Comparison of ENCODE assay signal across 30 mouse cellular contexts in genomic region chr7:4167098-4167497, GRCm38 (mm10). TPM values are rescaled to one million over a fixed set of nuclear protein-coding genes. Genes with fewer than 3 reads are reported as not detected.
DNase-seq lines count a peak whose midpoint lies in the region; ATAC-seq and TF ChIP-seq lines count a peak whose summit lies in the region.
"Had no signal": no experiment of that assay in that cellular context is flagged by ENCODE, and none has a peak within 500 bp of the region (broad histone marks: within the 10 kb centered on the region; RNA-seq: fewer than 3 reads in every experiment).

No protein-coding gene starts in this region.

- H3K27me3 ChIP-seq in kidney, adult 2 months (replicated peaks; ENCODE audit: control insufficient read depth, insufficient read depth, low read length): no peaks in the 10 kb centered on the region
- H3K27me3 ChIP-seq in intestine, embryonic 14.5 days (replicated peaks; ENCODE audit: control insufficient read depth, insufficient read depth, low read length): no peaks in the 10 kb centered on the region
- H3K27me3 ChIP-seq in stomach, postnatal 0 days (ENCODE audit: control insufficient read depth, insufficient read depth, low read length): no peaks in the 10 kb centered on the region
- H3K27me3 ChIP-seq in heart, embryonic 12.5 days (replicated peaks): no peaks in the 10 kb centered on the region
- H3K27me3 ChIP-seq: embryonic facial prominence, embryonic 15.5 days; forebrain, embryonic 12.5 days; neural tube, embryonic 13.5 days had no signal

- H3K27ac ChIP-seq in kidney, adult 2 months (ENCODE audit: insufficient read depth, low read depth, low read length): no peak overlapping the region; the same call in 1 of the 2 replicates
- no peak overlapping the region for H3K27ac ChIP-seq in intestine, embryonic 14.5 days (ENCODE audit: low read depth)
- H3K27ac ChIP-seq in stomach, postnatal 0 days (replicated peaks): peak overlapping the region; percentile 45
- no peak overlapping the region for H3K27ac ChIP-seq in heart, embryonic 12.5 days (ENCODE audit: poor library complexity, severe bottlenecking)
- H3K27ac ChIP-seq: embryonic facial prominence, embryonic 10.5 days; embryonic facial prominence, embryonic 15.5 days; forebrain, embryonic 12.5 days; heart, embryonic 10.5 days; hindbrain, embryonic 13.5 days; kidney, postnatal 0 days; liver, embryonic 14.5 days; midbrain, embryonic 12.5 days; neural tube, embryonic 13.5 days had no signal

- H3K4me1 ChIP-seq in kidney, adult 2 months (ENCODE audit: control insufficient read depth, insufficient read depth, low read length): peaks cover 11% of the 10 kb centered on the region
- H3K4me1 ChIP-seq in intestine, embryonic 14.5 days (replicated peaks; ENCODE audit: control insufficient read depth, insufficient read depth, low read length): peaks cover 13% of the 10 kb centered on the region
- H3K4me1 ChIP-seq in stomach, postnatal 0 days (replicated peaks; ENCODE audit: control insufficient read depth, insufficient read depth): 0 out of 2 replicates have a peak, but pooled peaks cover 2% of the 10 kb centered on the region
- peaks cover 16% of the 10 kb centered on the region for H3K4me1 ChIP-seq in heart, embryonic 12.5 days (replicated peaks)

- TF ChIP-seq CTCF in kidney, adult 2 months (conservative IDR thresholded peaks at IDR 0.05; ENCODE audit: insufficient read depth, insufficient read length, low read depth, low read length): no peak
- no peak for TF ChIP-seq CTCF in stomach, postnatal 0 days (IDR thresholded peaks at IDR 0.05; ENCODE audit: low read depth)

- no peak overlapping the region for H3K4me3 ChIP-seq in kidney, adult 2 months (ENCODE audit: insufficient read depth, low read depth, low read length)
- H3K4me3 ChIP-seq in intestine, embryonic 14.5 days (ENCODE audit: low read depth, low read length): no peak overlapping the region
- H3K4me3 ChIP-seq in stomach, postnatal 0 days (ENCODE audit: low read depth, low read length): no peak overlapping the region
- no peak overlapping the region for H3K4me3 ChIP-seq in heart, embryonic 12.5 days
- H3K4me3 ChIP-seq: embryonic facial prominence, embryonic 10.5 days; embryonic facial prominence, embryonic 15.5 days; forebrain, embryonic 12.5 days; heart, embryonic 10.5 days; hindbrain, embryonic 13.5 days; midbrain, embryonic 12.5 days; neural tube, embryonic 13.5 days had no signal

- no peak for TF ChIP-seq POLR2A in kidney, adult 2 months (IDR thresholded peaks at IDR 0.05; ENCODE audit: low read depth, low read length)

- no peaks in the 10 kb centered on the region for H3K9me3 ChIP-seq in intestine, embryonic 14.5 days (ENCODE audit: control insufficient read depth, low read length)
- no peaks in the 10 kb centered on the region for H3K9me3 ChIP-seq in stomach, postnatal 0 days (ENCODE audit: control insufficient read depth, low read length)
- H3K9me3 ChIP-seq in heart, embryonic 12.5 days (replicated peaks): no peaks in the 10 kb centered on the region; the same call in 1 of the 2 replicates
- H3K9me3 ChIP-seq: embryonic facial prominence, embryonic 10.5 days; embryonic facial prominence, embryonic 15.5 days; forebrain, embryonic 12.5 days; G1E; heart, embryonic 10.5 days; hindbrain, embryonic 13.5 days; midbrain, embryonic 12.5 days; neural tube, embryonic 13.5 days had no signal

- DNase-seq in adrenal gland, adult 2 months: peak; percentile 57
- DNase-seq in adrenal gland, postnatal 4 days (ENCODE audit: low spot score in 2 of 2): no peak
- DNase-seq in kidney, postnatal 14 days: peak; percentile 10
- no peak for DNase-seq in kidney, adult 2 months
- DNase-seq in intestine, embryonic 14.5 days (ENCODE audit: low spot score): no peak
- DNase-seq in stomach, postnatal 0 days (ENCODE audit: low spot score): no peak
- DNase-seq: cerebellum, adult 18-20 months; cerebellum, postnatal 25 days; gastrocnemius, postnatal 10 days; heart, postnatal 4 days; kidney, adult 8-10 months; liver; lung, adult 2 months; lung, postnatal 14 days; right cerebral cortex, adult 18-20 months; right cerebral cortex, postnatal 4 days; thymus, postnatal 14 days had no signal

- H3K36me3 ChIP-seq in kidney, adult 2 months (ENCODE audit: control insufficient read depth, insufficient read depth, low read length): no peaks in the 10 kb centered on the region
- no peaks in the 10 kb centered on the region for H3K36me3 ChIP-seq in intestine, embryonic 14.5 days (ENCODE audit: control insufficient read depth, insufficient read depth, low read length)
- no peaks in the 10 kb centered on the region for H3K36me3 ChIP-seq in stomach, postnatal 0 days (ENCODE audit: control insufficient read depth, insufficient read depth, low read length)
- H3K36me3 ChIP-seq in heart, embryonic 12.5 days: no peaks in the 10 kb centered on the region
- H3K36me3 ChIP-seq: embryonic facial prominence, embryonic 10.5 days; embryonic facial prominence, embryonic 15.5 days; forebrain, embryonic 12.5 days; G1E; heart, embryonic 10.5 days; hindbrain, embryonic 13.5 days; midbrain, embryonic 12.5 days; neural tube, embryonic 13.5 days had no signal

- no peak for TF ChIP-seq EP300 in stomach, postnatal 0 days (optimal IDR thresholded peaks at IDR 0.05)

- no peak overlapping the region for H3K4me2 ChIP-seq in intestine, embryonic 14.5 days (ENCODE audit: low read length)
- H3K4me2 ChIP-seq in stomach, postnatal 0 days (replicated peaks; ENCODE audit: low read depth): no peak overlapping the region
- H3K4me2 ChIP-seq in heart, embryonic 12.5 days: no peak overlapping the region
- H3K4me2 ChIP-seq: embryonic facial prominence, embryonic 15.5 days; forebrain, embryonic 12.5 days; hindbrain, embryonic 13.5 days; midbrain, embryonic 12.5 days; neural tube, embryonic 13.5 days had no signal

- H3K9ac ChIP-seq in intestine, embryonic 14.5 days (ENCODE audit: low read length): no peak overlapping the region
- no peak overlapping the region for H3K9ac ChIP-seq in stomach, postnatal 0 days (ENCODE audit: low read length)
- H3K9ac ChIP-seq in heart, embryonic 12.5 days: no peak overlapping the region
- H3K9ac ChIP-seq: embryonic facial prominence, embryonic 15.5 days; forebrain, embryonic 12.5 days; hindbrain, embryonic 13.5 days; liver, embryonic 14.5 days; midbrain, embryonic 12.5 days; neural tube, embryonic 13.5 days had no signal

- 0 out of 2 replicates have a peak, but pooled peaks have one; percentile 12 for ATAC-seq in intestine, embryonic 14.5 days (replicated peaks; ENCODE audit: low FRiP score, low TSS enrichment, low read depth)
- ATAC-seq in stomach, postnatal 0 days (ENCODE audit: low FRiP score, low TSS enrichment): no peak
- no peak for ATAC-seq in heart, embryonic 12.5 days (ENCODE audit: insufficient number of reproducible peaks, low FRiP score)
- ATAC-seq in megakaryocyte-erythroid progenitor cell, adult 5-6 weeks (replicated peaks; ENCODE audit: low FRiP score, low TSS enrichment, poor library complexity, severe bottlenecking): no peak

RNA-seq across cellular contexts. Expression of gene Cdc42ep5, which starts 2.4 kb away (rescaled TPM):
- 10 to 100 TPM; 26.1 to 36.9 TPM for total RNA-seq in adrenal gland, adult 2 months (2021)
- 108 and 143 TPM in 2 replicates for polyA plus RNA-seq in adrenal gland, adult 2 months (2012; rRNA removed)
- 10 to 100 TPM; 51.6 to 53.5 TPM for total RNA-seq in adrenal gland, postnatal 4 days (2021)
- polyA plus RNA-seq in kidney, adult 2 months (2012; rRNA removed): 23.5 and 32.1 TPM in 2 replicates
- 58.5 and 62.4 TPM in 2 replicates for polyA plus RNA-seq in intestine, embryonic 14.5 days (2014; fragmentation: Nextera tagmentation; extraction: Ambion mirVana)
- 119 and 121 TPM in 2 replicates for polyA plus RNA-seq in stomach, postnatal 0 days (2015; fragmentation: Nextera tagmentation; extraction: Ambion mirVana)
- polyA plus RNA-seq in heart, embryonic 12.5 days (2016; fragmentation: Nextera tagmentation; extraction: Ambion mirVana): 25.2 and 30.1 TPM in 2 replicates
- total RNA-seq in megakaryocyte-erythroid progenitor cell, adult 5-6 weeks (2014; fragmentation: Nextera tagmentation): not detected in 2 replicates
- total RNA-seq in megakaryocyte-erythroid progenitor cell, adult 5-6 weeks (2017): not detected in 2 replicates
- total RNA-seq: megakaryocyte progenitor cell, adult 5-6 weeks had no signal

RNA-seq across cellular contexts. Expression of gene Leng9, which starts 16.9 kb away (rescaled TPM):
- 1 to 10 TPM; 8.7 to 9.6 TPM for total RNA-seq in adrenal gland, adult 2 months (2021)
- polyA plus RNA-seq in adrenal gland, adult 2 months (2012; rRNA removed): 13.4 and 14.8 TPM in 2 replicates
- total RNA-seq in adrenal gland, postnatal 4 days (2021): 1 to 10 TPM; 8.2 to 9.3 TPM
- 5.3 and 6.2 TPM in 2 replicates for polyA plus RNA-seq in kidney, adult 2 months (2012; rRNA removed)
- 2.4 and 2.7 TPM in 2 replicates for polyA plus RNA-seq in intestine, embryonic 14.5 days (2014; fragmentation: Nextera tagmentation; extraction: Ambion mirVana)
- polyA plus RNA-seq in stomach, postnatal 0 days (2015; fragmentation: Nextera tagmentation; extraction: Ambion mirVana): 7.4 and 8.5 TPM in 2 replicates
- 2.3 and 2.5 TPM in 2 replicates for polyA plus RNA-seq in heart, embryonic 12.5 days (2016; fragmentation: Nextera tagmentation; extraction: Ambion mirVana)
- total RNA-seq in megakaryocyte-erythroid progenitor cell, adult 5-6 weeks (2014; fragmentation: Nextera tagmentation): 0.47 TPM in 1 of 2 replicates, not detected in the other
- 2.6 and 3.2 TPM in 2 replicates for total RNA-seq in megakaryocyte-erythroid progenitor cell, adult 5-6 weeks (2017)

RNA-seq across cellular contexts. Expression of gene Leng8, which starts 30.3 kb away (rescaled TPM):
- 100 to 1,000 TPM in 1 of 2 experiments, 10 to 100 TPM in 1; 80.7 to 112 TPM for total RNA-seq in adrenal gland, adult 2 months (2021)
- 446 and 516 TPM in 2 replicates for polyA plus RNA-seq in adrenal gland, adult 2 months (2012; rRNA removed)
- 100 to 1,000 TPM; 209 to 212 TPM for total RNA-seq in adrenal gland, postnatal 4 days (2021)
- 225 and 407 TPM in 2 replicates for polyA plus RNA-seq in kidney, adult 2 months (2012; rRNA removed)
- polyA plus RNA-seq in intestine, embryonic 14.5 days (2014; fragmentation: Nextera tagmentation; extraction: Ambion mirVana): 48.2 and 51.4 TPM in 2 replicates
- 14.7 and 20.1 TPM in 2 replicates for polyA plus RNA-seq in stomach, postnatal 0 days (2015; fragmentation: Nextera tagmentation; extraction: Ambion mirVana)
- polyA plus RNA-seq in heart, embryonic 12.5 days (2016; fragmentation: Nextera tagmentation; extraction: Ambion mirVana): 77.6 and 79.2 TPM in 2 replicates
- total RNA-seq in megakaryocyte-erythroid progenitor cell, adult 5-6 weeks (2014; fragmentation: Nextera tagmentation): 102 and 142 TPM in 2 replicates
- 21.7 and 26.6 TPM in 2 replicates for total RNA-seq in megakaryocyte-erythroid progenitor cell, adult 5-6 weeks (2017)

RNA-seq across cellular contexts. Expression of gene Ttyh1, which starts 47.9 kb away (rescaled TPM):
- 1 to 10 TPM; 1.5 to 3.4 TPM for total RNA-seq in adrenal gland, adult 2 months (2021)
- polyA plus RNA-seq in adrenal gland, adult 2 months (2012; rRNA removed): 13.3 and 24.3 TPM in 2 replicates
- total RNA-seq in adrenal gland, postnatal 4 days (2021): 10 to 100 TPM; 13.7 to 19.0 TPM
- 2.8 and 7.4 TPM in 2 replicates for polyA plus RNA-seq in kidney, adult 2 months (2012; rRNA removed)
- 5.2 and 7.1 TPM in 2 replicates for polyA plus RNA-seq in intestine, embryonic 14.5 days (2014; fragmentation: Nextera tagmentation; extraction: Ambion mirVana)
- polyA plus RNA-seq in stomach, postnatal 0 days (2015; fragmentation: Nextera tagmentation; extraction: Ambion mirVana): 4.1 and 4.3 TPM in 2 replicates
- polyA plus RNA-seq in heart, embryonic 12.5 days (2016; fragmentation: Nextera tagmentation; extraction: Ambion mirVana): 0.65 and 0.97 TPM in 2 replicates
- total RNA-seq in megakaryocyte-erythroid progenitor cell, adult 5-6 weeks (2014; fragmentation: Nextera tagmentation): not detected in 2 replicates
- not detected in 2 replicates for total RNA-seq in megakaryocyte-erythroid progenitor cell, adult 5-6 weeks (2017)
- polyA plus RNA-seq: G1E had no signal

Comparison
In these comparisons a context has a peak if more than half of its experiments do, and no peak if none do; other contexts are left out.
1. DNase-seq: peak in adrenal gland, adult 2 months (single experiment) and kidney, postnatal 14 days (single experiment); none in adrenal gland, postnatal 4 days (0 of 2), kidney, adult 2 months (single experiment), intestine, embryonic 14.5 days (single experiment) and stomach, postnatal 0 days (single experiment).